Mouse (Mus musculus): Measurements from ENCODE around the gene Kcnq4.

- TF ChIP-seq TAL1 (IDR thresholded peaks at IDR 0.05; ENCODE audit: low read length) (no peak), GATA1 (IDR thresholded peaks at IDR 0.05; ENCODE audit: low read length) (no peak)
Measured at GRCm38 (mm10) chr4:120730146-120730545, 18.3 kb downstream of the Kcnq4 start.

All from erythroblast, embryonic 14.5 days (primary cell).